Mouse (Mus musculus): ENCODE measurements around the gene Agxt.

Agxt gene

DNA sequence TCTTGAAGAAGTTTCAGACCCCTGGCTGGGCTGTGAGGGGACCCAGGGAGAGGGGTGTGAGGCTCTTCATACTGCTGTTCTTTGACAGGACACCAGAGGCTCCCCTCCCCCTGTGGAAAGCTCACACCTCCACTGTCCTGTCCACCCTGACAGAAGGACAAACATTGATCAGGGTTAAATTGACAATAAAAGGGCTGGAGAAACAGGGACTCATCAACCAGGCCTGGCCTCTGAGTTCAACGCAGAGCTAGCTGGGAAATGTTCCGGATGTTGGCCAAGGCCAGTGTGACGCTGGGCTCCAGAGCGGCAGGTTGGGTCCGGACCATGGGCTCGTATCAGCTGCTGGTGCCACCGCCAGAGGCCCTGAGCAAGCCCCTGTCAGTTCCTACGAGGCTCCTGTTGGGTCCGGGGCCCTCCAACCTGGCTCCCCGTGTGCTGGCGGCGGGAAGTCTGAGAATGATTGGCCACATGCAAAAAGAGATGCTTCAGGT lies at the start of gene Agxt:
Gene Agxt, plus strand, starts transcription at position 205 of the 491 bp plus-strand sequence.
- DNase-seq (ENCODE audit: low spot score), result no peak

DNA sequence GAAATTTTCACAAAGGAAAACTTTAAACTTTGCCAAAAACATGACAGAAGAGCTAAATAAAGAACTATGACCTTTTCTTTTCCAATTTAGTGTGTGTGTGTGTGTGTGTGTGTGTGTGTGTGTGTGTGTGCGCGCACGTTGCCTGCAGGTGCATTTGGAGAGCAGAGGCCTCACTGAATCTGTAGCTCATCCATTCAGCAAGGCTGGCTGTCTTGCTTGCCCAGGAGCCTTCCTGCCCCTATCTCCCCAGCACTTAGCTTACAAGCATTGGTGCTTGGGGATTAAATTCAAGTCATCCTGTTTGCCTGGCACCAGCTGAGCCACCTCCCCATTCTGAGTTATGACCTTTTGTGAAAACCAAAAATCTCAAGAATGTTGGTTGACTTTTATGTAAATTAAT lies 42.5 kb upstream of the Agxt start:
- no peak for DNase-seq (ENCODE audit: low spot score)

DNA sequence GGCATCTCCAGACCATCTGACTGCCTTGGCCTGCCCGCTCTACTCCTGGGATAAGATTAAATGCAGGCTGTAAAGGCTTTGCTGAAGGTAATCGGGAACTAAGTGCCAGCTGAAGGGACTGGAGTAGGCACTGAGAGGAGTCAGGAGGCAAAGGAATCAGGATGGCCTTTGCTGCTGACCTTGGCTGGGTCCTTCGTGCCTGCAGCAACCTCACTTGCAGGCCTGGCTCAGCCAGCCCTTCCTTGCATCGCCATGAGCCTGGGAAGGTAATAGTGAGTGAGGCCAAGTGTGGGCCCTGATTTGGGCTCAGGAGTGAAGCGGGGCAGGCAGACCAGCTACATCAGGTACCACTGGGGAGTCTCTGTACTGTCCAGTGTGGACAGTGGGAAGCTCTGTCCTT lies 36.1 kb upstream of the Agxt start:
- DNase-seq (ENCODE audit: low spot score), result no peak

DNA sequence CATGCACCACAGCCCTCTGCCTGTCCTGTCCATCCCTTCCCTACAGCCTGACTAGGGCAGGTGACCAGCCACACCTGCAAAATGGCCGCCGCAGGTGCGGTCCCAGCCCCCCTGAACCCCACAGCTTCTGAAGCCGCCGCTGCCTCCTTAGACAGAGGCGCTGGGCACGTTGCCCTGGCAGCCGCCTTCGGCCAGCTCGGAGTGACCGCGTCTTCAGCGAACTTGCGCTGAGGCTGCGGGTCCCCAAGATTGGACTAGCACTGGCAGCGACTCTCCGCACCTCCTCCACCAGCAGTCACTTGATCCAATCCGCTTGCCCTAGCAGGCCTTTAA lies 34.8 kb upstream of the Agxt start:
- no peak for DNase-seq (ENCODE audit: low spot score)

DNA sequence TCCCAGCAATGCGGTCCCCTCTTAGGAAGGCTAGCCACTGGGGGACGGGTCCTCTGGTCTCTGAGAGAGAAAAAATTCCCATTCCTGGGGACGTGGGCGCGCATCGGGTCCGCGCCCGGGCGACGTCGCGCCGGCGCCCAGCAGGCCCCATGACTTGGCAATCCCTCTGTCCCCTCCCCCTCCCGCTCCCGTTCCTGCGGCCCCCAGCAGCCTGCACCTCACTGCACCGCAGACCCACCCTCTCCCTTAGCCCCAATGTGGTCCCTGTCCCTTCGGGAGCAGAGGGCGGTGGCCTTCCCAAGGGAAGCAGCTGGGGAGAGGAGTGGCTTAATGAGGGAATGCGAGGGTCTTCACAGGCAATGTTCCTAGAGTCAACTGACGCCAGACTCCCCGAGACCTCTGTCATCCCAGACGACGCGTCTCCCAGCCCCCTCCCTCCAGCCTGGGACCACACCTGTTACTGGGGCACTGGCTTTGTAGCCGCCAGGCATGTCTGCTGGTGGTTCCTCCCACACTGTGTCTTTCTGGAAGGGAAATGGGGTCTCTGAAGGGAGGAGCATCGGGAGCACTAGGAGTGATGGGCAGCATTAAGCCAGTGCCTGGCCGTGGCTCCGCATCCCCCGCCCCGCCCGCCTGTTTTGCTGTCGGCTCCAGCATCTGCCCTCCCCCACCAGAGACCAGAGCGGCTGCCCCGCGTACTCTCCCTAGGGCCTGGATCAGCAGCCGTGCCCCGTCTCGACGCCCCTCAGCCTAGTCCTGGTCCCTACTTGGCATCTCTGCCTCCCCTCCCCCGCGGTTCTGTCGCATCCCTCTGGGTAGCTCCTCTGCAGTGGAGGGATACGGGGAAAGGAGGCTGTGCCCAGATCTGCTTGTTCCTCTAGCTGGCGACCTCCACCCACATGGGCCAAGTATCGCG lies 34.2 kb upstream of the Agxt start:
- peak; percentile 73 for DNase-seq (ENCODE audit: low spot score)

DNA sequence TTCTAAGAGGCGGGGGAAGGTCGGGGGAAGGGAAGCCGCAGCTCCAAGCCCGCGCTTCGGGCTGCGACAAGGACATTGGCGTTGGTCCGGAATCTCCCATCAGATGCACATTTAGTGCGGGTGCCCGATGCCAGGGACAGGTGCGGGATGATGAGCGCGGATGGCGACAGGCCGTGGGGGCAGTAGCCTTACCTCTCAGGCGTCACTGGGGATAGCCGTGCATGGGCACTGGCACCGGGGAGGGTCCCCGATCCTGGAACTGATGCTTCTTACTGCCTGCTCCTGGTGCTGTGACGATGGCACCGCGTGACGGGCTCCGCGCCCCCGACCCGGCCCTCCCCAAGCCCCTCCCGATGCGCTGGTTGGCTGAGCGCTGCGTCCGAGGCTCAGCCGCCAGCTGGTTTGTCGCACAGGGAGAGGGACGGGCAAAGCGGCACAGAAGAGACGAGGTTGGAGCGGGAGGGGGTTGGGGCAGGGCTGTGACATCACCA lies 33.4 kb upstream of the Agxt start, which contains the start of gene Kif1a:
Gene Kif1a, minus strand, starts transcription at position 381 of the 491 bp plus-strand sequence.
- peak; percentile 88 for DNase-seq (ENCODE audit: low spot score)

DNA sequence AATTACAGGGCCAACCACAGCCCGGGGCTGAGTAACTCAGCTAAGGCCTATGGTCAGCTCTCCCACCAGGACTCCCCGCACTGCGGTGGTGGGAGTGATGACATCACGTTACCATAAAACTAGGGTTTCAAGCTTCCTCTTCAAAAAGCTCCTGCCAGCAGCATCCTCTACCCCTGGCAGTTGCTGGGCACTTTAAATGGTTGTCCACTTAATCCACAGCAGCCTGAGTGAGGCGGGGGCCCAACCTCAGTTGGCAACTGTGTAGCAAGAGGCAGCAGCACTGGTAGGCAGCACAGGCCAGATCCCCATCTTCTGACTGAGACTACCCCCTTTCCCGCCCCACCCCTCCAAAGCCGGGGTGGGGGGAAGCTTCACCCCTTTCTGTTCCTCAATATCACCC lies 32.3 kb upstream of the Agxt start:
- DNase-seq (ENCODE audit: low spot score), result no peak

DNA sequence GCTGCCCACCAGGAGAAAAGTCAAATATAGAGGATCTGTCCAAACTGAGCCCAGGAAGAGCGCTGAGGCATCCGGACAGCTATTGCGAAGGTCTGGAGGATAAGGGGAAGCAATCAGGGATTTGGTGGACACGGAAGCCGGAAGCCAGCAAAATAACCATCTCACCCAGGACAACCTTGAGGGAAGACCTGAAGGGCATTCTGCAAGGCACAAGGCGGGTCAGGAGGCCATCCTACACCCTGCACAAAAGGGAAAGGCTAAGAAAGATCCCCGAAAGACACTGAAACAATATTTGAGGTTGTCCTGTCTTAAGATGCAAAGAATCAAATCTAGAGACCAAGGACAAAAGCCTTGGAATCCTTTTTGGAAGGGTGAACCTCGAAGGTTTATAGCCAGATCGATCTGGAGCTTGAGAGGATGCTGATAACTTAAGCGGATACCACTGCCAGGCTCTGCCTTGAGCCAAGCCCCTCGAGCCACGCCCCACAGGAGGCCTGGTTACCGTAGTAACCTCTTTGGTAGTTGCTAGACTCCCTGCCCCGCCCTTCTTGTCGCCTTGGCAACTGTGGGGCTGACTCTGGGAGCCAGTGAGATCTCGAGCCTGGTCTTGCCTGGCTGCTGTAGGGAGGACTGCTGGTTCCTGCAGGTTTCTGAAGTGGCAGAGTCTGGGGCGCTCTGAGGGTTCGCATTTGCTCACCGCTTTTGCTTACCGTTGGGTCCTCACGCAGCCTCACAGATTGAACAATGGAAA lies 20.2 kb upstream of the Agxt start:
- DNase-seq (ENCODE audit: low spot score), result peak; percentile 79

DNA sequence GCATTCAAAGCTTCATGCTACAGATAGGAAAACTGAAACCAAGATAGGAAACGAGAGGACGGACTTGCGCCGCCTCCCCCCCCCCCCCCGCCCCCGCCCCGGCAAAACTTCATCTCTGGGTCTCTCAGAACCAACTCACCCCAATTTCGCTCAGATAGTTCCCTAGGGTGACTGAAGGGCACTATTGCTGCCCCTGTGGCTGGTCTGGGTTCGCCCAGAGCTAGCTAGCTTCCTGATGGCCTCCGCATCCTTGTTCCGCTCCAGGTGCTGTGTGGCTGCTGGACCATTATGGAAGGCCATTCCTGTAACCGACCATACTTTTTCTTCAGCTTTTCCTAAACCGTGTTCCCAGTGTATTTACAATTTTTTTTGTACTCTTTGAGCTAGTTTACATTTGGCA lies 19.6 kb upstream of the Agxt start:
- DNase-seq (ENCODE audit: low spot score), result no peak

DNA sequence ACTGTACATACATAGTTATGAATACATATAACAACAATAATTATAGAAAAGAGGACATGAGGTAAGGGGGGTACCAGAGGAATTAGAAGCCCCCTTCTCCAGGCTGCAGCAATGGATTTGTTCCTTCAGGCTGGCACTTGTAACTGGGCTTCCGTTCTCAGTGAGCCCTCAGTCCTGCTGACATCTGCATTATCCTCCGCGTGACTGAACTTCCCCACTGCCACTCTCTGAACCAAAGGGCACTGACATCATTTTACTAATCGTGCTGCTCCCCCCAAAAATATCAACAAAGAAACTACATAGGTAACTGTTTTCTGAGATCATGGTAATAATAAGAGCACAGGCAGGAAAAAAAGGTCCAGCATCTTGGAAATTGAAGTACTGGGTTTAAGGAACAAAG lies 16.2 kb upstream of the Agxt start:
- DNase-seq (ENCODE audit: low spot score), result no peak

DNA sequence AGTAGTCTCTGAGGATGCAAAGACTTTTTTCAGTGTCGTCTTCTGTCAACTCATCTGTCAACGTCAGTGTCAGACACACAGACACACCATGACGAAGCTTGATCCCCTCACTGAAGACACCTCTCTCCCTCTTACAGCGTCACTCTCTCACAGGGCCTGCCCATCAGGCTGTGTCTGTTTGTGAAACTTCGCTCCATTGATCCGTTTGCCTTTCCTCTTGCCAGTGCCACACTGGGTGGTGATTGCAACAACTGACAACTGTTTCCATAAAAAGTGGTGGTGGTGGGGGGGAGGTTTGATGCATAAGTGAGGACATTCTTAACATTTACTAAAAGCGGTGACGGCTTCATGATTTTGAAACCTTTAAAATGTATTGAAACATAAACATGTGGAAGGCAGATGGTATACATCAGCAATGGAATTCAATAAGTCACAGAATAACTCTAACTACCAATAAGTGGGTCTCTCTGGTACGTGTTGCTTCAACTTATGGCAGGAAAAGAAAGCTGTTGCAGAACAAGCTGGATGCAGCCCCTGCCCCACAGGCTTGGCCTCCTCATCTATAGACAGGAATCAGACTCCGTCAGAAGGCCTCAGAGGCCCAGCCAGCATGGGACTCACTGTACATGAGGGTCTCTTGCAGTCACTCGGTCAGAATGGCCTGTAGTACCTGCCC lies 11.7 kb upstream of the Agxt start:
- no peak for DNase-seq (ENCODE audit: low spot score)

DNA sequence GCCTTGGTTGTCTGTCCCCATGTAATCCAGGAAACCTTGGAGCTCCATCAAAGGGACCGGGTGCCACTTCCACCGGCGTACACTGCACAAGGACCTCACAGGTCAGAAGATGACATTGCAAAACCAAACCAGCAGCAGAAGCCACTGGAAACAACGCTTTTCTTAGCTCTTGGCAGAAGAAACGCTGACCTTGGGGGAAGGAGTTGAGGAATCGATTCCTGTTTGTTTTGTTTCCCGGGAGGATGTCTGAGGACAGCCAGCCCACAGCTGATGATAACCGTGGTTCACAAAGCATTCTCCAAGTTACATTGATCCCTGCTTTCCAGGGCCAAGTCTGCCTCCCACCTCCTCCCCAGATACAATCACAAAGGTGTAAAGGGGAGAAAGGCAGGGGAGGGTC lies 11.0 kb upstream of the Agxt start:
- DNase-seq (ENCODE audit: low spot score), result no peak

DNA sequence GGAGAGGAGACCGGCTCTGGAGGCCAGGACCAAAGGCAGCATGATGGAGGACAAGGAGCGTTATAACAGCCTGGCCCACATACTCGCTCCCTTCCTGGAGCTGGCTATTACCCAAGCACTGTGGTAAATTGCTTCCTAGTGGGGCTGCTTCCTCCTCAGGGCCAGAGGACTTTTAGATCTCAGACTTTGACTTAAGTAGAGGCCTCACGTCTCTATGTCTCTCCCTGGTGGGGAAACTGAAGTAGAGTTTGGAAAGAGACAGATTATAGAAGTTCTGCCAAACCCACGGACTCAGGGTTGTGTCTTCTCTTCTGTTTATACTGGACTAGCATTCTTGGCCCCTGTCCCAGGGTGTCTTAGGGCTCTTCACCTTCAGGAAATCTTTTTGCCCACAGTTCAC lies 9.8 kb upstream of the Agxt start:
- peak; percentile 23 for DNase-seq (ENCODE audit: low spot score)

DNA sequence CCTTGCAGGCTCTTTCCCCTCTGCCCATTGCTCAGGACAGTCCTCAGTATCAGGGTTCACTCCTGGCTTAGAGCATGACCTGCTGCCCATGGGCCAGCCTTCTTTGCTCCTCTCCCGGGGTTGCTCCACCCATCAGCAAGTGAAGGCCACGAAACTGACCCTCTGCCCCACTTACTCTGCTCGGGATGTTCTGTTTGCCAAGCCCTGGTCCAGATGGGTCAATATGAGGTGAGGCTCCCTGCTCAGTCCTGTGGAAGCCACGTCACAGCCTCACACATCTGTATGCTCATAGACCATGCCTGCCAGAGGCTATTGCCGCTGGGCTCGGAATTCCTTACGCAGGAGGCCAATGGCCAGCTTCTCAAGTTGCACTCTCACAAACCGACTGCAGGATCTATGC lies 6.8 kb upstream of the Agxt start:
- DNase-seq (ENCODE audit: low spot score), result no peak

DNA sequence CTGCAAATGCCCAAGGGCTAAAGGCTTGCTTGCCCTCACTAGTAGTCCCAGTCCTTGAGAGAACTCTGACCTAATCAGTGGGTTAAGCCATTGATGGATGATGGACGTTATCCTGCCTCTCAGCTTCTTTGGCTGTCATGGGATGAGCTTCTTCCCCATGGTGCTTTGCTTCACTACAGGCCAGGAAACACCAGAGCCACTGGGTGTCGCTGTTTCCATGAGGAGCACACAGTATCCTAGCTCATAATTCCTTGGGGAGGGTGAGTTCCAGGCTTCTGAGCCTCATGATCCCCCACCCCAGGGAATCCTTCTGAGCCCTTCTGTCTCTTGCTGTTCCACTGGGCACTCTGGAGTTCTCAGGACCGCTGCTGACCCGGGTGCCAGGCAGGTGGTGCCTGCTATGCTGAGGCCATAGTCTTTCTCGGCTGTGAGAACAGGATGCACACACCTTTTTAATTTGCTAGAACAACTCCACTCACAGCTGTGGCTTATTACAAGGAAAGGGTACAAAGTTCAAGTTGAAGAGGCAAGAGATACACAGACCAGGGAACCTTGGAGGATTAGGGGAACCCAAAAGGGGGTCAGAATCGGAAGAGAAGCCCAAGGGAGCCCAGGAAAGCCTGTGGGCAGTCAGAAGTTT lies 6.2 kb upstream of the Agxt start:
- peak; percentile 83 for DNase-seq (ENCODE audit: low spot score)

DNA sequence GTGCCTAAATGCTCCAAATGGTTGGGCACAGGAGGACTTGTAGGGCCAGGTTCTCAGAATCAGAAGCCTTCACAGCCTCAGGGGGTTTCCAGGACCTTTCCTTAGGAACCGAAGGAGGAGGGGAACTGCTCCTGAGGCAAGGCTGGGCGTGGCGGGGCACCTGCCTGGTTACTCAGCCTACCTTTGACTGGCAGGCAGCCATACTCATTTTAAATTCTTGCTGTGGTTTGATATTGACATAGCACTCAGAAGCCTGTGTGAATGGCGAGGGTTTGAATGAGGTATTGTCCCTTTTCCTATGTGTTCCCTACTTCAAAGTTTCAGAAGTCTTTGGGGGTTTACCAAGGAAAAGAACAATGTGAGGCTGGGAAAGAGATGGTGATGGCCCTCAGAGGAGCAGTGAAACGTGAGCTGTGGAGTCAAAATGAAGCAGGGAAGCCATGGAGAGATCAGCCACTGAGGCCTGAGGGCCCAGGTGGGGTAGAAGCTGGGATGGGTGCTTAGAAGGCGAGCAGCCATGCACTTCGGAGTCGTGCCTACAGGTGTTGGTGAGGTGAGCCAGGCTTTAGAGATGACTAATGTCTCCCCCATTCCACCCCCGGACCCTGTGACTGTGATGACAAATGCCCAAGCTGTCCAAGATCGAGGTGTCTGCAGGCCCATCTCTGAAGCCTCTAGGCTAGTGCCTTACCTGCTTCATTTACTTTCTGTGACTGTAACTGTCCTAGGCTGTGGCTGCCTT lies 4.6 kb upstream of the Agxt start:
- no peak for DNase-seq (ENCODE audit: low spot score)

DNA sequence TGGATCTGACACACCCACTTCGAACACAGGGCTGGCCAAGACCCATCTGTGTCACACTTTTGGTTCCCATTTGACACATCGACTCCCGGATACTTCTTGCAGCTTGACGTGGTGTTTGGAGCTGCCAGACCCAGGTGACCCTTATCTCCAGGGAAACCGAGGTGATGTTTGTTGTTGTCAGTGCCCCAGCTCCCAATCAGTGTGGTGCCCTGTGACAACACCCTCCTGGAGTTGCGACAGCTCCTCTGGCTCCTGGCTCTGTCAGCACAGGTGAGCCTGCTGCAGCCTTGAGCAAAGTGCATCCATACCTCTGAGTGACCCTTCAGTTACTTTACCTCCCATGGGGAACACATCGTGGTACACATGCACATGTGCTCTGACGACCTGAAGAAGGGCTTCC lies 2.4 kb upstream of the Agxt start:
- no peak for DNase-seq (ENCODE audit: low spot score)

DNA sequence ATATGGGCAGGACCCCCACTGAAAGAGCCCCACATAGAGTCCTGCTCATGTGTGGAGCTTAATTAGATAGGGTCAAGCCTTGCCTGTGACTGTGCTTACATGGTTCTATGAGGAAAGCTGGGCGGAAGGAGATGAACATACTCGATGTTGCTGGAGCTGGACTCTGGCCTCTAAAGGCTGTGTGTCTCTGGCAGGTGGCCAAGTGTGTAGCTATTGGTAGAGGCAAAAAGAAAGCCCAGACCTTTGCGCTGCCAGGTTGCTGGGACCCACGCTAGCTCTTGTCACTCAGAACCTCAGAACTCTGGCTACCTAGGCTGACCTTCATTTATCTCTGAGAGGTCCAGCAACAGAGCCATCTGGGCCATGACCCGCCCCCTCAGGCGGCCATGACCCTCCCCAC lies 3.5 kb downstream of the Agxt start:
- no peak for DNase-seq (ENCODE audit: low spot score)

DNA sequence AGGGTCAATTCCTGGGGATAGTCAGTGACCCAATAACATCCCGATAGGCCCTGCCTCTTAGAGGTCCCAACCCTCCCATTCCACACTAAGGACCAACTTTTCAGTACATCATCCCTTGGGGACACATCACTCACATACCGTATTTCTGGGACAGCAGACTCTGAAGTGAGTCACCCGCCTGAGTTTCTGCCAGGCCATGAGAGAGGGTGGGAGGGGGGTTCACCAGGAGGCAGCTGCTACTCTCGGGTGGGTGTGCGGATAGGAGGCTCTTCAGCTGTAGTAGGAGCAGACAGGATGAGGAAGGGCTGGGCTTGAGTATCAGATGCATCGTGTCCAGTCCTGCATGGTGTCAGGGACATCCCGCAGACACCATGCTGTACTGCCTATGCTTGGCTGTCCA lies 4.7 kb downstream of the Agxt start:
- DNase-seq (ENCODE audit: low spot score), result peak; percentile 42

DNA sequence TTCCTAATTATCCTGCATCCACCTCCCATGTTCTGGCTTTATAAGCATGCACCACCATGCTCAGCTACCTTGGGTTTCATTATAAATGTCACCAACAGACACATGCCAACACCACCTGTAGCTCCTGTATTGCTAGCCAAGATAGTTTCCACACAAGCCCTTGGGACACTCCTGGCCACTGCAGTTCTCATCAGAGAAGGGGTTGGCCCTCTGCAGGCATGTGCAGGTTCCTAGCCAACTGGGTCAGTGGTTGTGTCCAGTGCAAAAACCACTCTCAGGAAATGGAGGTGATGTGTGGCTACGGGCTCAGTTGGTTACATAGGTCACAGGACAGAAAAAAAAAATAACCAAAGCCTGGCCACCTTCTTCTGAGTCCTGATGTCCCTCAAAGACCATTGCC lies 7.8 kb downstream of the Agxt start:
- no peak for DNase-seq (ENCODE audit: low spot score)

DNA sequence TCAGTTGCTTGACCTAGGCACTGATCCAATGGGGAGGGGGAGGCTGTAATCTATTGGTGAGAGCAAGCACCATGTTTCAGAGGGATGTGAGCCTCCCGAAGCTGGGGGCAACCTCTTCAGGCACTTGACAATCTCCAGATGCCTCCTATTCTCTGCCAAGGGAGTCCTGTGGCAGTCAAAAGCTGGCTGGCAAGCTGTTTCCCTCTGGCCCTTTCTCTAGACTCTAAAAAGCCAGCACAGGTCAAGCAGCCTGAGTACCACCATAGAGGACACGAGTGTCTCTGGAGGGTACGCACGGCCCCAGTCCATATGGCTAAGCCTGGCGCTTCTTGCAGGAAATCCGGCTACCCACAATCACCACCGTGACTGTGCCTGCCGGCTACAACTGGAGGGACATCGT lies 9.1 kb downstream of the Agxt start:
- DNase-seq (ENCODE audit: low spot score), result no peak
